Mouse (Mus musculus): ENCODE results near the gene Tspan5.

- no peak for TF ChIP-seq POLR2A (IDR thresholded peaks at IDR 0.05; ENCODE audit: extremely low read depth, insufficient read depth, low read length)
- TF ChIP-seq CTCF (IDR thresholded peaks at IDR 0.05; ENCODE audit: extremely low read depth, insufficient read depth, low read length) = no peak
Measured at GRCm38 (mm10) chr3:138747985-138748384, 6.0 kb downstream of the Tspan5 start.

Measured in cortical plate, adult 2 months (tissue).